Mouse (Mus musculus) forebrain, embryonic 16.5 days (tissue): Measurements from ENCODE around the gene Pip5k1c. TPM values are rescaled to one million over a fixed set of nuclear protein-coding genes. Genes with fewer than 3 reads are reported as not detected.

Experiments used
- ATAC-seq: fragments of 200-750 bp; cut with Nextera tagmentation; 2 replicates; pipeline ENCODE4 v1.8.0; 2017; ENCODE audit warnings: mild to moderate bottlenecking, moderate library complexity
- H3K27ac ChIP-seq: fragments of 300-500 bp; sonication (generic); 2 replicates; pipeline ENCODE4 v1.5.1; 2014; ENCODE audit warnings: low read length, control low read depth
- H3K27me3 ChIP-seq: fragments of 300-500 bp; sonication (generic); replicated peaks from 2 replicates; pipeline ENCODE4 v1.6.1; 2014; ENCODE audit warnings: low read length; ENCODE audit not compliant: control insufficient read depth, insufficient read depth
- H3K36me3 ChIP-seq: fragments of 300-500 bp; sonication (generic); 2 replicates; pipeline ENCODE4 v1.6.1; 2014; ENCODE audit not compliant: control insufficient read depth, insufficient read depth
- H3K4me1 ChIP-seq: fragments of 300-500 bp; sonication (generic); replicated peaks from 2 replicates; pipeline ENCODE4 v1.6.1; 2014; ENCODE audit warnings: low read length; ENCODE audit not compliant: control insufficient read depth, insufficient read depth
- H3K4me2 ChIP-seq: fragments of 300-500 bp; sonication (generic); 2 replicates; pipeline ENCODE4 v1.6.1; 2014; ENCODE audit warnings: mild to moderate bottlenecking, low read length, control low read depth
- H3K4me3 ChIP-seq: fragments of 300-500 bp; sonication (generic); replicated peaks from 2 replicates; pipeline ENCODE4 v1.5.1; 2014; ENCODE audit warnings: mild to moderate bottlenecking, low read length, control low read depth
- H3K9ac ChIP-seq: fragments of 300-500 bp; sonication (generic); replicated peaks from 2 replicates; pipeline ENCODE4 v1.6.1; 2014; ENCODE audit warnings: low read depth, low read length, control low read depth
- H3K9me3 ChIP-seq: fragments of 300-500 bp; sonication (generic); 2 replicates; pipeline ENCODE4 v1.6.1; 2016; ENCODE audit warnings: low read length; ENCODE audit not compliant: control insufficient read depth
- WGBS: fragments of 180-500 bp; shearing (Covaris S2); extraction: QIAGEN DNeasy Blood & Tissue Kit; methylation state at CpG from one replicate; pipeline ENCODE4 v1.1.7; 2014; 5-methylcytosine and 5-hydroxymethylcytosine counted together
- polyA plus RNA-seq: library from polyadenylated mRNA; unstranded; fragments of >200 nt; fragmentation: Nextera tagmentation; extraction: Ambion mirVana; gene quantifications from 2 replicates; pipeline ENCODE4 v1.2.1, GENCODE M21; 2015

Gene Pip5k1c
- polyA plus RNA-seq, 1 experiment from 2014 or later = 143 TPM

DNA sequence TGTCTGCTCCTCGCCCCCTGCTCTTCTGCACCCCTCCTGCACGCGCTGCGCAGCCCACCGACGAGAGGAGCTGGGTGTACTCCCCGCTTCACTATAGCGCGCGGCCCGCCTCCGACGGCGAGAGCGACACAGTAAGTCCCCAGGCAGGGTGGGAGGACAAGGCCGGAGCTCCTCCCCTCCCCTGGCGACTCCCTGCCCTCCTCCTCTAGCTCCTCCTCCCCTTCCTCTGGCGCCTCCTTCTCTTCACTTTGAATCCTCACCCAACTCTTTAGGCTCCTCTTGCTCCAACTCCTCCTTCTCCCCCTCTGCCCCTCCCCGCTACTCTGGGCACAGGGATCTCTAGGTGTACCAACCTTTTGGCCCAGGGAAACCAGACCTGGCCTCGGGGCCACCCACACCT lies 24.5 kb downstream of the Pip5k1c start:
- peaks cover 24% of the 10 kb centered on the region for H3K36me3 ChIP-seq
- H3K27me3 ChIP-seq = no peaks in the 10 kb centered on the region
- H3K4me1 ChIP-seq = peaks cover 21% of the 10 kb centered on the region
- H3K4me3 ChIP-seq = no peak overlapping the region
- H3K9ac ChIP-seq = no peak overlapping the region
- no peak overlapping the region for H3K27ac ChIP-seq
- no peak overlapping the region for H3K4me2 ChIP-seq
- ATAC-seq = no peak
- 16% methylated on average over 20 of the region's 20 CpGs for WGBS
- H3K9me3 ChIP-seq = no peaks in the 10 kb centered on the region

DNA sequence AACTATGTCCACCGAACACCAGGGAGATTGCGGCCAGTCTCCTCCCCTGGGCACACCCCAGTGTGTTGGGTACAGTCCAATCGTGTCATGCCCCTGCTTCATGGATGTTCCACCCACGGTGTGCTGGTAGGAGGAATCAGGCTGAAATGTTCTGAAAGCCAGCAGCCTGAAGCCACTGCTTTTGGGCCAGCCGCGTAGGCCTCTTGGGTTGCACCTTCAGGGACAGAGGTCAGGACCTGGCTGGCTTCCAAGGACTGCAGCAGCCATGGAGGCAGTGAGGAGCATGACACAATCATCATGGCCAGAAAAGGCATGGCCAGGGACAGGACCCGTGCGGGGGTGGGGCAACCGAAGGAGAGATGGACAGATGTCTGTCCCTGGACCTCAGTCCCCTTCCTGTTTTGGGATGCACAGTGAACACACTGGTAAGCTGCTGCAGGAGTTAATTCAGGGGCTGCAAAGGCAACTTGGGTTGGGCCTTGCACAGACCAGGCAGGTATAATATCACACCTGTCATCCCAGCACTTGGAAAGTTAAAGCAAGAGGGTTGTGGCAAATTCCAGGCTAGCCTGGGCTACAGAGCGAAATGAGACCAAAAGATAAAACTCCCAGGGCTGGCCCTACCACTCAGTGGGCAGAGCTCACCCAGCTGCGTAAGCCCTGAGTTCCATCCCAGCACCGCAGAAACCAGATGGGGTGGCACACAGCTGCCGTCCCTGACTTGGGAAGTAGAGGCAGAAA lies 26.0 kb downstream of the Pip5k1c start:
- peak overlapping the region; percentile 44 for H3K9ac ChIP-seq
- peaks cover 24% of the 10 kb centered on the region for H3K4me1 ChIP-seq
- no peak overlapping the region for H3K4me3 ChIP-seq
- ATAC-seq = no peak
- peaks cover 30% of the 10 kb centered on the region for H3K36me3 ChIP-seq
- no peak overlapping the region for H3K4me2 ChIP-seq
- 87% methylated on average over 13 of the region's 13 CpGs for WGBS
- H3K27me3 ChIP-seq = no peaks in the 10 kb centered on the region
- no peak overlapping the region for H3K27ac ChIP-seq
- H3K9me3 ChIP-seq = no peaks in the 10 kb centered on the region

DNA sequence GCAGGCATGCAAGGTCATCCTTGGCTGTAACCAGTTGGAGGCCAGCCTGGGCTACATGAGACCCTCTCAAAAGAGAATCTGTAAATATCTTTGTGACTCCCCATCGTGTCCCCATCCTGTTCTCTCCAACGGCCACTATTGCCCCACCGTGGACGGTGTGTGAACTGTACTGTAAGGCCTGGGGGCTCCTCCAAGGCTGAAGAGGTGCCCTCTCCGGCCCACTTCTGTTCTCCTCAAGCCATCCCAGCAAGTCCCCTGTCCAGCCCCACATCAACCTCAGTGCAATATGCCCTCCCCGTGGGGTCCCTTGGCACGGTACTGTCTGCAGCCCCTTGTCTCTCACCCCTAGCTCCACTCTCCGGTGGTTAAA lies 26.6 kb downstream of the Pip5k1c start:
- Histone ChIP-seq H3K9me3 (no peaks in the 10 kb centered on the region), H3K4me3 (peak overlapping the region; percentile 89), H3K27me3 (no peaks in the 10 kb centered on the region), H3K4me1 (peaks cover 24% of the 10 kb centered on the region), H3K9ac (peak overlapping the region; percentile 44), H3K4me2 (peak overlapping the region; percentile 83), H3K27ac (peak overlapping the region; percentile 97), H3K36me3 (peaks cover 31% of the 10 kb centered on the region)
- ATAC-seq = no peak
- 41% methylated on average over 8 of the region's 8 CpGs for WGBS

DNA sequence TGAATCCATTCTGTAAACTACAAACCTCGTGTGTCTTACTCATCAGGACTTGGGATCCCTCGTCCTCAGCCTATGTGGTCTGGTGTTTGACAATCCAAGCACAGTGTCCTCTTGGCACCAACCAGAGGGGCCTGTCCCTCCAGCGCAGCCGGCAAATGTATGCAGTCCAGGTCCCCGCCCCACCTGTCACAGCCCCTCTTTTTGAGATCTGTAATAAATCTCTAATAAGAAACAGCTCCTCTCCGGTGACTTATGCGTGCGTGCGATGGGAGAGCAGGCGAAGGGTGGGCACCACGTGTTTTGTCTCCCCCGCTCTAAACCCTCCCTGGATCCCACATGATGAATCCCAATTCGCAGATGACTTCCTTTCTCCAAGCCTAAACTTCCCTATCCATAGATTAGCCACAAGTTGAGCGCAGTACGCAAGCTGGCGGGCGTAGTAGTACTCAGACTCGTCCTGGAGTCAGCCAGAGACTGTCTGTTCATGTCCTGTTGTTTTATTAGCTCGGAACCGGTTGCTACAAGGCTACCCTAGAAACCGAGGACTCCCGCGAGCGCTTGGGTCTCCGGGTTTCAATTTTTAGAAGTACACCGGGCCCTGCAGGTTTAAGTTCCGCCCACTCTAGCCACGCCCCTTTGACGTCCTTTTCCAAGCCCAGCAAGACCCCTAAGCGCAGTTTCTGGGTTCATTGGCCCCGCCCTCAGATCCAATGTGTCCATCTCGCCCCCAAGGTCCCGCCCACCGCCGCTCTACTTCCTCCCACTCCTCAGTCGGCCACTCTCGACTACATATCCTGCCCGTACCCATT lies 27.2 kb downstream of the Pip5k1c start:
- under 1% methylated on average over 38 of the region's 38 CpGs for WGBS
- Histone ChIP-seq H3K4me3 (peak overlapping the region; percentile 89), H3K9me3 (no peaks in the 10 kb centered on the region)

DNA sequence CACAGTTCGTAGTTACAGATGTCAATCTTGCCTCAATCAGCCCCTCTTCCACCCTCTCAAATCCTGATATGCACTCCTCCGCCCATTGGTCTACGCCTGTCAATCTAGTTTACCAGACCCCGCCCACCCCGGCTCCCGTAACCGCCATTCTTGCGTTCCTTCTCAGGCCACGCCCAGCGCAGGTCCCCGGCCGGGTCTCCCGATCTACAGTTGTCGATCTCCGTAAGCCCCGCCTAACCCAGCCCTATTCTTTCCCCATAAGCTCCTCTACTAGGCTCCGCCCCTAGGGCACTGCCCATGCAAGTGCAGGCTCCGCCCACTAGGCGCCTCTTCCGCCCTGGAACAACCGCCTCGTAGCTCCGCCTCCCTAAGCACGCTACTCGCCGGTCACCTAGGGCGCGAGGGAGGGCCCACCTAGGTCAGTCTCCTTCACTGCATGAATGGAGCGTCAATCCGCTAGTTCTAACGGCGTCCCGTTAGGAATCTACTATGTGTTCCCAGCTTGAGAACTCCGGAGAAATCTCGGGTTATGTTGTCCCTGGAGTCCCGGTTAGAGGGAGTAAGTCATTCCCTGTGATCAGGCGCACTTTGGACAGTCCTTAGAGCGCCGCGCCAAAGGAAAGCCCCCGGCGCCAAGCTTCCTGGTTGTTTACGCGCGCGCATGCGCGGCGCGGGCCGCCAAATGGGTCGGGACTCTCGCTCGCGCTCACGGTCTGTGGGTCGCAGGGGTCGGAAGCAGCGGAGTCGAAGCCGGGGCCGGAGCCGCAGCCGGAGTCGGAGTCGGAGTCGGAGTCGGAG lies 28.0 kb downstream of the Pip5k1c start, which contains the start of gene Cactin:
Gene Cactin (plus strand): TSS at position 554 of the 798 bp plus-strand sequence.
- Histone ChIP-seq H3K9ac (peak within 1 kb of the TSS; percentile 66), H3K27ac (peak within 1 kb of the TSS; percentile 97), H3K27me3 (no peaks in the 10 kb centered on the region), H3K4me2 (peak within 1 kb of the TSS; percentile 83), H3K36me3 (peaks cover 33% of the 10 kb centered on the region), H3K4me1 (peaks cover 24% of the 10 kb centered on the region), H3K4me3 (peak within 1 kb of the TSS; percentile 89), H3K9me3 (no peaks in the 10 kb centered on the region)
- under 1% methylated on average over 68 of the region's 68 CpGs for WGBS
- ATAC-seq = peak; percentile 93

More for the DNA sequence above, 27.2 kb downstream of the Pip5k1c start:
- H3K4me1 ChIP-seq = peaks cover 24% of the 10 kb centered on the region
- peak overlapping the region; percentile 44 for H3K9ac ChIP-seq
- ATAC-seq = 0 out of 2 replicates have a peak, but pooled peaks have one; percentile 1
- H3K4me2 ChIP-seq = peak overlapping the region; percentile 83
- H3K27ac ChIP-seq = peak overlapping the region; percentile 97
- peaks cover 33% of the 10 kb centered on the region for H3K36me3 ChIP-seq
- H3K27me3 ChIP-seq = no peaks in the 10 kb centered on the region

DNA sequence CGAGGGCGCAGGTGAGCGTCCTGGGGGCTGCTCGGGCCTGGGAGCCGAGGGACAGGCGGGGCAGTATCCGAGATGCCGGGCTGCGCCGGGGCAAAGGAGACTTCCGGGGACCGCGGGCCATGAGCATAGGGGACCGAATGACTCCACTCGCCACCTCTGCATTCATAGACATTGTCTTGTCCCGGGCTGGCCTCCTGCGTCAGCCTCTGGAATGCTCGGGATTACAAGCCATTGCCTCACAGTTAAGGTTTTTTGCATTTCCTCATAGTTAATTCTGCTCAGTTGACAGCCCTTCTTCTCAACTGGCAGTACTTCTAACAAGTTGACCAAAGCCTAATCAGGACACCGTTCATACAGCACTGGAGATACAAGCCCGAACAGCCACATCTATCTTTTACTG lies 28.7 kb downstream of the Pip5k1c start:
- Histone ChIP-seq H3K27ac (peak overlapping the region; percentile 97; the same call in 1 of the 2 replicates), H3K4me3 (peak overlapping the region; percentile 89), H3K9ac (peak overlapping the region; percentile 66), H3K4me2 (peak overlapping the region; percentile 83), H3K27me3 (no peaks in the 10 kb centered on the region), H3K36me3 (peaks cover 35% of the 10 kb centered on the region), H3K4me1 (peaks cover 24% of the 10 kb centered on the region), H3K9me3 (no peaks in the 10 kb centered on the region)
- no peak for ATAC-seq
- 3% methylated on average over 19 of the region's 20 CpGs for WGBS

DNA sequence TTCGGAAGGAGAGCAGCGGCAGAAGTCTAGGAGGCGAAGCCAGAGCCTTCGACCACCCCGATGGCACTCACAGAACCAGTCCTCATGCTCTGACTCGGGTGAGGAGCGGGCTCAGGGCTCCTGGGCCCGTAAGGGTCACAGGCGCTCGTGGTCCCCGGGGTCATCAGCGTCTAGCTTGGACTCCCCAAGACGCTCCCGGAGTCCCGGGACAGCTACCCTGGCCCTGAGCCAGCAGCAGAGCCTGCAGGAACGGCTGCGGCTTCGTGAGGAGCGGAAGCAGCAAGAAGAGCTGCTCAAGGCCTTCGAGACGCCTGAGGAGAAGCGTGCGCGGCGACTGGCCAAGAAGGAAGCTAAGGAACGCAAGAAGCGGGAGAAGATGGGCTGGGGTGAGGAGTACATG lies 29.7 kb downstream of the Pip5k1c start:
- H3K27me3 ChIP-seq = no peaks in the 10 kb centered on the region
- no peak overlapping the region for H3K4me2 ChIP-seq
- 95% methylated on average over 27 of the region's 27 CpGs for WGBS
- no peak overlapping the region for H3K27ac ChIP-seq
- H3K4me3 ChIP-seq = no peak overlapping the region
- no peaks in the 10 kb centered on the region for H3K9me3 ChIP-seq
- no peak for ATAC-seq
- no peak overlapping the region for H3K9ac ChIP-seq
- H3K36me3 ChIP-seq = peaks cover 41% of the 10 kb centered on the region
- peaks cover 24% of the 10 kb centered on the region for H3K4me1 ChIP-seq

DNA sequence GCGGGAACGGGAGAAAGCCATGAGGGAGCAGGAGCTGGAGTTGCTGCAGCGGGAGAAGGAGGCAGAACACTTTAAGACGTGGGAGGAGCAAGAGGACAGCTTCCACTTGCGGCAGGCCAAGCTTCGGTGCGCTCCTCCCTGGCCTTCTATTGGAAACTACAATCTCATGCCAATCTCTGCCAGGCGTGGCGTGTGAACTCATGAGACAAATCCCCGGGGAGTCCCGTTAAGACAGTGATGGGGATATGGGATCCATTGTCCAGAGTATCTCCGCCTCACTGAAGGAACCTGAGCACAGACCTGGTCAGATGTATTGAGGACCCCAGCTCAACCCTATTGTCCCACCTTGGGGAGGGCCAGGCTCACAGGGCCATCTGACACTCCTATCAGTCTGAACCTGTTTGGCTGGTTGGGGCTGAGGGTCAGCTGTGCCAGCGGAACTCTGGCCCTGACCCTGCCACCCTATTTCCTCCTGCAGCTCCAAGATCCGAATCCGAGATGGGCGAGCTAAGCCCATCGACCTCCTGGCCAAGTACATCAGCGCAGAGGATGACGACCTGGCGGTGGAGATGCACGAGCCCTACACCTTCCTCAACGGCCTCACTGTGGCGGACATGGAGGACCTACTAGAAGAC lies 30.5 kb downstream of the Pip5k1c start:
- no peaks in the 10 kb centered on the region for H3K9me3 ChIP-seq
- no peak overlapping the region for H3K27ac ChIP-seq
- ATAC-seq = no peak
- H3K4me2 ChIP-seq = no peak overlapping the region
- WGBS = 93% methylated on average over 23 of the region's 23 CpGs
- H3K36me3 ChIP-seq = peaks cover 41% of the 10 kb centered on the region
- no peaks in the 10 kb centered on the region for H3K27me3 ChIP-seq
- H3K4me3 ChIP-seq = no peak overlapping the region
- H3K9ac ChIP-seq = no peak overlapping the region
- peaks cover 24% of the 10 kb centered on the region for H3K4me1 ChIP-seq
